Mouse (Mus musculus): ENCODE results near the gene Gmpr. TPM values are rescaled to one million over a fixed set of nuclear protein-coding genes. Genes with fewer than 3 reads are reported as not detected.
"Not testable (repeated sequence)": the region's sequence is repeated elsewhere in the genome, so short reads cannot be mapped to it uniquely, and the experiment has no call there.

Gene Gmpr
- 100 to 1,000 TPM; 180 to 190 TPM for total RNA-seq (2021)
- long read RNA-seq, experiment 1, transcript Gmpr-201 (9 exons, 1,580 nt) = major isoform, 373 of 683 reads
- long read RNA-seq, experiment 1, partial matches to known transcripts = 259 of 683 reads
- long read RNA-seq, experiment 1, other reads (novel, unspliced or antisense) = 50 of 683 reads
- long read RNA-seq, experiment 2, transcript Gmpr-201 (9 exons, 1,580 nt) = major isoform, 308 of 569 reads
- long read RNA-seq, experiment 2, partial matches to known transcripts = 222 of 569 reads
- long read RNA-seq, experiment 2, other reads (novel, unspliced or antisense) = 39 of 569 reads

DNA sequence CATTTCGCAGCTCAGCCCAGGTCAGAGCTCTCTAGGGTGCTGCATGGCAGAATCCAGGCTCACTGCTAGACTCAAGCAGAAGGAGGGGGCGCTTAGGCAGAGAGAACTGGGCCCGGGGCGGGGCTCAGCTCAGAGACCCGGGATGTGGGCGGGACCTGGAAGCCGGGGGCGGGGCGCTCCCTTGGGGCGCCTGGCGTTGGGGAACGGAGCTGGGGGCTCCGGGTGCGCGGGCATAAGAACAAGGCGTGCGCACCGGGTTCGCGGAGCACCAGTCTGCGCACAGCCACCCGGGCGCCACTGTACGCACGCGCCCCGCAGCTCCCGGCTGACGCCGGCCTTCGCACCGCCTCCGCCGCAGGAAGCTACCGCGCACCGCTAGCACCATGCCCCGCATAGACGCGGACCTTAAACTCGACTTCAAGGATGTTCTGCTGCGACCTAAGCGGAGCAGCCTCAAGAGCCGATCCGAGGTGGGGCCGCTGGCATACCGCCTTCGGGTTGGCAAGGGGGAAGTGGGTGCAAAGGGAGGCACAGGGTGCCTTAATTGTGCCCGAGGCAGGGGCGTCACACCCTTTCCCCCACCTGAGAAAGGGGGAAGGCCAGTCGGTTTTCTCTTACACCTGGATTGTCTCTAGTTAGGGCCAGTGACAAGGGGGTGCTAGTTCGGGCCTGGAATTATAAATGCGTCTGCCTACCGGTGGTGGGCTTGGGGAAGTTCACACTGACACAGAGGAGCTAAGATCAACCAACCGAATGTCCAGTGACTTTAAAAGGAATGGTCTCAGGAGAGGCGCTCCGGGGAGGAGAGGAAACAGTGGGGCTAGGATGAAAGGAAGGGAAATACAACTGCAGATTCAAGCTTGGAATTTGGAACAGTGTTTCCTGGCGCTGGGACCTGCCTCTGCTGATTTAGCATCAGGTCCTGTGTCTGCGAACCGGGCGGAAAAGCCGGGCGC, at the start of gene Gmpr:
TSS of gene Gmpr (plus strand) at position 171 of the 956 bp plus-strand sequence.
- peak; percentile 70 for DNase-seq (ENCODE audit: low spot score)

GRCm38 (mm10) chr13:45457459-45457858, 49.8 kb upstream of the Gmpr start:
- no peak for DNase-seq (ENCODE audit: low spot score)

GRCm38 (mm10) chr13:45460177-45460576, 47.1 kb upstream of the Gmpr start:
- DNase-seq (ENCODE audit: low spot score) = peak; percentile 31

DNA sequence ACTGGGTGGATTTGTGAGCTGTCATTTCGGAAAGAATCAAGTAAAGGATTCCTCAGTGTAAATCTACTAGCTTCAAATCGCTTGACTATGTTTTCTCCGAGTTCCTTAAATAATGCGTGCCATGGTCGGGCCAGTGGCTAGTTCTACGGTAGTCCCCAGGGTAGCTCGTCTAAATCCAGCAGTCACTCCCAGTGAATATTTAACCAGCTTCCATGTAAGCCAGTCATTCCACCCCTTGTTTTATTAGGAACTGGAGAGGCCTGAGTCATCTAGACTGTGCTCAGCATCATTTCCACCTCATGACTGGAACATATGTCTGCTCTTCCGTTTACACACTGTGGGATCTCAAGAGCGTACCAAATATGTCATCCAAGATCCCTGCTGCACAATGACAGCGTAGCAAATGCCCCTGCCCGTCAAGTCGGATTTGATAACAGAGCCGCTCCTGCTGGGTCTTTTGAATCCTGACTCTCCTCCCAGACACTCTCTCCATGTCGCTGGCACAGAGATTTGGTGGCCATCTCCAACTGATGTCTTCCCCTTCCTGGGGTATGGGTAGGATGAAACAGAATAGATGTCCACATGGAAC, 45.8 kb upstream of the Gmpr start:
- no peak for DNase-seq (ENCODE audit: low spot score)

GRCm38 (mm10) chr13:45465616-45466015, 41.6 kb upstream of the Gmpr start:
- DNase-seq (ENCODE audit: low spot score) = peak; percentile 27

- DNase-seq (ENCODE audit: low spot score) = no peak
These were observed 41.2 kb upstream of the Gmpr start for GRCm38 (mm10) chr13:45466031-45466519.

GRCm38 (mm10) chr13:45468751-45469150, 38.5 kb upstream of the Gmpr start:
- no peak for DNase-seq (ENCODE audit: low spot score)

GRCm38 (mm10) chr13:45469481-45470301, 37.6 kb upstream of the Gmpr start:
- DNase-seq (ENCODE audit: low spot score) = peak; percentile 30

GRCm38 (mm10) chr13:45473311-45473710, 33.9 kb upstream of the Gmpr start:
- DNase-seq (ENCODE audit: low spot score) = no peak

- no peak for DNase-seq (ENCODE audit: low spot score)
These were observed 31.9 kb upstream of the Gmpr start for GRCm38 (mm10) chr13:45475297-45475696.

DNA sequence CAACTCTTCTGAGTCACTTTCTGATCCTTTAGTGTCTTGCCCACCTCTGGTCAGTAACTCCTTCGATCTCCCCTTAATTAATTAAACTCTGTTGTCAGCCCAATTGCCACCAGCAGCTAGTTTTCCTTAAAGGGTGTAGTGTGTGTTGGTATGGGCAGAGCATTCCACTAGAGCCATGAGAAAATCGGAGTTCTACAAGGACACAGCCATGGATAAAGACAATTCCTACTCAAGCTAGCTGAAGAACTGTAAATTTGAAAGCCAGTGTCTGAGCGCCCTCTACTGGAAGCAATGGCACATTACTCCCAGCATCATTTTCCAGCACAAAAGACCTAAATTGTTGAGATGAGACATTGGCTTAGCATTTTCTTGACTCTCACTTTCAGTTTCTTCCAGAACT, 30.1 kb upstream of the Gmpr start:
- peak; percentile 70 for DNase-seq (ENCODE audit: low spot score)

DNA sequence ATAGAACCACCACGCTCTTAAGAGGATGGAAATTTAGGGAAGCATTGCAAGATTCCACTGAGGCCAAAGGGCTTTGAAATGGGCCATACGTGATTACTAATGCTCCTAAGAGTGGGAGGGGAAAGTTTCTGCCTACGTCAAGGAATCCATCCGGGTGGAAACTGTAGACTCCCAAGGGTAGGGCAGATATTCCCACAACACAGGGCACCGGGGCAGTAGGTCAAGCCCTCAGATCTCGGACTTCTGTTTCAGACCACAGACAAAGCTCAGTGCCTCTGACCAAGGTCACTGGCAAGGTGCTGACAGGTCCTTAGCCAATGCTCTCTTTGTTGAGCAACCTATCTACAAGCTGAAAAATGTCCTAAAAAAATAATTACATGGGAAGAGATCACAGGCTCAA, 27.3 kb upstream of the Gmpr start:
- DNase-seq (ENCODE audit: low spot score) = no peak

DNA sequence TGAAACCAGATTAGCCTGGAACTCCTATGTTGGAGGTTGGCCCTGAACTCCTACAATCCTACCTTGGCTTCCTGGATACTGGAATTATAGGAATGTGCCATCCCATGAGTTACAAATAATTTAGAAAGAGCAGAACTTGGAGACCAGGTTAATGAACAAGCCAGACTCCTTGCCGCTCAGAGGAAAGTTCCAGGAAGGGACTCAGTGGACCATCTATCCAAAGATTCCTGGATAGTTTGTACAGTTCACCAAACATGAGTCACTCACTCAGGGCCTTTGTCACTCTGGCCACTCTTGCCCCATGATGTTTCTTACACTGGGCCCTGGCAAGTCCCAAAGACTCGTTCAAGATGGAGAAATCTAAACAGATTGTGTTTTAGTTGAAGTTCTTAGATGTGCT, 24.0 kb upstream of the Gmpr start:
- DNase-seq (ENCODE audit: low spot score) = no peak

DNA sequence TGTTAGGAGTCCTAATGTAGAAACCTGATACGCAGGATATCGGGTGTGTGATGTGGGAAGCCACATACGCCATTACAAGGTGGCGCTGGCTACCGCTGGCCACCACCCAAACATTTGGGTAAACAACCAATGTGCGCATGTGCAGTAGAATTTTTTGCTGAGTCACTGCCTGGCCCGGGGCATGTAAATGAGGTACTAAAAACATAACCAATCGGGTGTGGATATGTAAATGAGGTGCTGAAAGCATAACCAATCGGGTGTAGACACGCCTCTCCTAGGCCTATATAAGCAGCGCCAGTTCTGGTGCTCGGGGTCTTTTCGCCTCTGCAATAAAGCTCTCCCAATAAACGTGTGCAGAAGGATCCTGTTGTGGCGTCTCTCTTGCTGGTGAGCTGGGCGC, 23.3 kb upstream of the Gmpr start:
- DNase-seq (ENCODE audit: low spot score) = not testable (repeated sequence)

GRCm38 (mm10) chr13:45485602-45486001, 21.6 kb upstream of the Gmpr start:
- DNase-seq (ENCODE audit: low spot score) = no peak

- DNase-seq (ENCODE audit: low spot score) = peak; percentile 31
These were observed 20.6 kb upstream of the Gmpr start for GRCm38 (mm10) chr13:45486598-45486997.

DNA sequence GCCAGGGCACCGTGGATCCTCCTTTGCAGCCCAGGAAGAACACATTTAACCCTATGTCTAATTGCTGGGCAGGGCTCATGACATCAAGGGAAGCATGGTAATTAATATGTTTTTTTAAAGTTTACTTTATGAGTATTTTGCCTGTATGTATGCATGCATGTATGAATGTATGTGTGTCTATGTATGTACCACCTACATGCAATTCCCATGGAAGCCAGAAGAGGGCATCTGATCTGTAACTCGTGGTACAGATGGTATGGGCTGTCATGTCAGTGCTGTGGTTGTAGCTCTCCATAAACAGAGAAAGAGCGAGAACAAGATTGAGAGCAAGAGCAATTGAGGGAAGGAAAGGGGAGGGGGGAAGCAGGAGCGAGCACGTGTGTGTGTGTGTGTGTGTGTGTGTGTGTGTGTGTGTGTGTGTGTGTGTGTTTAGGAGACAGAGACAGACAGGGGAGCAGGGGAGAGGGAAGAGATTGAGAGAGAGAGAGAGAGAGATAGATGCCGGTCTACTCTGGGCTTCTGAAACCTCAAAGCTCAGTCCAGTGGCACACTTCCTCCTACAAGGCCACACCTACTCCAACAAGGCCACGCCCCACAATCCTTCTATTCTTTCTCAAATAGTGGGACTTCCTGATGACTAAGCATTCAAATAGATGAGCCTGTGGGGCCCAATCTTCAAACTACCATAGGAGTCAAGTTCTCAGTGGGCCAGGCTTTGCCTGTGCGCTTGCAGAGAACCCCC, 15.1 kb upstream of the Gmpr start:
- DNase-seq (ENCODE audit: low spot score) = no peak

GRCm38 (mm10) chr13:45493846-45494245, 13.4 kb upstream of the Gmpr start:
- DNase-seq (ENCODE audit: low spot score) = no peak

- no peak for DNase-seq (ENCODE audit: low spot score)
These were observed 8.6 kb upstream of the Gmpr start for GRCm38 (mm10) chr13:45498623-45499022.

- DNase-seq (ENCODE audit: low spot score) = no peak
These were observed 7.9 kb upstream of the Gmpr start for GRCm38 (mm10) chr13:45499391-45499790.
